Mouse (Mus musculus): Measurements from ENCODE around the gene Ddx19a. TPM values are rescaled to one million over a fixed set of nuclear protein-coding genes. Genes with fewer than 3 reads are reported as not detected.
"Not testable (repeated sequence)": the region's sequence is repeated elsewhere in the genome, so short reads cannot be mapped to it uniquely, and the experiment has no call there.

Gene Ddx19a
- total RNA-seq, 1 experiment from 2014 or later: 50.9 TPM

DNA sequence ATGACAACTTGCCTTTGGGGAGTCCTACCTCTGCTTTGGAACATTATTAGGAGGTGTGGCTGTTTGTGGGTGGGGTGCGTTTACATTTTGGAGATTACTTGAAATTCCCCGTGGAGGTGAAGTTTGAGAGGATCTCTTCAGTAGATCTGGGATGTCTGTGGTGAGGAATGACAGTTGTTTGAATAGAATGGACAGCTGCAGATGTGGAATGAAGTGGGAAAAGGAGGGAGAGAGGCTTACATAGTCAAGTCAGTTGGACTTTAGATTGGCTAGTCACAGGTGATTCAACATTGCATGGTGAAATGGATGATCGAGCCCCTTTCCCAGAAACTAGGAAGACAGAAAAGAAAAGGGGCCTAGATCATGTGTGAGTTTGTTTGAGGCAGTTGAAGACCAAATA is 65.2 kb downstream of the Ddx19a start:
- DNase-seq: no peak

DNA sequence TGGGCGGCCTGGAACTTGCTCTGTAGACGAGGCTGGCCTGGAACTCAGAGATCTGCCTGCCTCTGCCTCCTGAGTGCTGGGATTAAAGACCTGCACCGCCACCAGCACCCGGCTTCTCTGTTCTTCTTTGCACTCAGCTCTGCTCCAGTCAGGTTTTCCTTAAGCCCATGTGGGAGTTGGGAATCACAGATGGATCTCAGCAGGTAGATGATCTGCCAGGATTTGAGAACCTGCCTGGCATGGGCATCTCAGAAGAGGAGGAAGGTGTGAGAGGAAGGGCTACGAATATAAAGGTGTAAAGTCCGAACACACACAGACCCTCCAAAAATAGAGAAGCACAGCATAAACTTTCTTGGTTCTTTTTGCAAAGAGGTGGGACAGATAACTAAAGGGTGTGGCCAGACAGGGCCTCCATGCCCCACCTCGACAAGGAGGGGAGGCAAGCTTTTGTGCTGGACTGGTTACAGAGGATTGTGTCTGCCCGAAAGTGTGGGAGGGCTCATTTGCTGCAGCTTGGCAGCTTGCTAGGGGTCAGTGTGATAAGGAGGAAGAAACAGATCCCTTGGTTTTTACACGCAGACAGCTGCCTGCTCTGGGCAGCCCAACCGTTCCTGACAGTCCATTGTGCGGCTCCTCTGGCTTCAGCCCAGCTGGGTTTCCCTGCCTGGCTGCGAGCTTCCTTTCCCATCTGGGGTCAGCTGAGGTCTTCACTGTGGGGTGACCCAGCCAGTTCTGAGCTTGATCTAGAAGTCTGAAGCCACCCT is 66.2 kb downstream of the Ddx19a start:
- peak; percentile 53 for DNase-seq

GRCm38 (mm10) chr8:110929672-110930071 is 67.9 kb downstream of the Ddx19a start:
- not testable (repeated sequence) for DNase-seq

- no peak for DNase-seq
These were observed 68.5 kb downstream of the Ddx19a start for GRCm38 (mm10) chr8:110929066-110929465.

GRCm38 (mm10) chr8:110928435-110928834 is 69.2 kb downstream of the Ddx19a start:
- no peak for DNase-seq

DNA sequence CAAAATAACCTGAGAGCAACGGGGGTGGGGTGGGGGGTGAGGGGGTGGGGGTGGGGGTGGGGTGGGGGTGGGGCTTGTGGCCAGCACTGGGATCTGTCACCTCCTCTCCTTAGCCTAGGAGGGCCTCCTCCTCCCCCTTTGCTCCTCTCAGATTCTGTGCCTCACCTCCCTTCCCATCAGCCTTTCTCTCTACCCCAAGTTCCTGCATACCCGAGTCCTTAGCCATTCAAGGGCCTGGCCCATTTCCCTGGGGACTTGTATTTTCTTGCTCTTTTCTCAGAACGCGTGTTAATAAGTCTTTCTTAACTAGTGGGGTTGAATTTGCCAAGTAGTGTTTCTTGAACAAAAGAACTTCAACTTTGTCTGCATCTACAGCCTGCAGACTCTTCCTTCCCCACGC is 70.9 kb downstream of the Ddx19a start:
- no peak for DNase-seq

DNA sequence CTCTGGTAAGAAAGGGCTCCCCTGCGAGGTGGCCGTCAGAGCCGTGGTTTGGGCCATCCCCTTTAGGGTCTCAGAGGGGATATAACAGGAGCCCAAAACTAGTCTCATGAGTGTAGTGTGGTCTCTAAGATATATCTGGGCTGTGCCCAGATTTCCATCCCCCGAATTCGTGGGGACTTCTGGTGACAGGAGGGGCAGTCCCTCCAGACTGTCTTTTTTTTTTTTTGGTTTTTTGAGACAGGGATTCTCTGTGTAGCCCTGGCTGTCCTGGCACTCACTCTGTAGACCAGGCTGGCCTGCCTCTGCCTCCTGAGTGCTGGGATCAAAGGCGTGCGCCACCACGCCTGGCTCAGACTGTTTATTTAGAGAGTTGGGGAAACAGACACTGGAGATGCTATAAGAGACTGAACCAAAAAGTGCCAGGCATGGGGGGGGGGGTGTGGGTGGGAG is 71.9 kb downstream of the Ddx19a start:
- no peak for DNase-seq

Small RNAs within 50 kb of the gene (microRNA-seq; reads per million reads assigned to microRNA genes)
- gene Gm24103: 0 reads per million in 2 experiments
- 0.36 to 1.0 reads per million in 2 experiments for gene Mir3473d

Other genes starting within 250 kb of the Ddx19a start
- gene Il34, start 191.9 kb downstream of the Ddx19a start, total RNA-seq (2021): 21.6 and 38.6 TPM in 2 replicates
- gene Cog4, start 151.2 kb downstream of the Ddx19a start, total RNA-seq (2021): 75.8 and 100 TPM in 2 replicates
- 81.6 and 86.5 TPM in 2 replicates for gene Sf3b3, start 151.0 kb downstream of the Ddx19a start, total RNA-seq (2021)
- gene Fuk, start 95.3 kb downstream of the Ddx19a start, total RNA-seq (2021): 10.5 and 12.0 TPM in 2 replicates
- gene St3gal2, start 77.9 kb downstream of the Ddx19a start, total RNA-seq (2021): 18.3 and 20.4 TPM in 2 replicates
- gene Ddx19b, start 34.0 kb upstream of the Ddx19a start, total RNA-seq (2021): 9.3 and 12.4 TPM in 2 replicates
- gene Aars, start 35.3 kb upstream of the Ddx19a start, total RNA-seq (2021): 163 and 173 TPM in 2 replicates
- not detected in 2 replicates for gene Exosc6, start 58.5 kb upstream of the Ddx19a start, total RNA-seq (2021)
- not detected in 2 replicates for gene Clec18a, start 94.6 kb upstream of the Ddx19a start, total RNA-seq (2021)
- gene Pdpr, start 96.8 kb upstream of the Ddx19a start, total RNA-seq (2021): 33.4 and 43.5 TPM in 2 replicates

Data from adrenal gland, postnatal 25 days (tissue).